Mouse (Mus musculus): ENCODE measurements at regions not wholly inside any gene's neighbourhood (a gene's known extent, or its start where the extent isn't known, plus 50 kb on each side); places are given as distances from the start of the nearest gene placed in this dataset.

DNA sequence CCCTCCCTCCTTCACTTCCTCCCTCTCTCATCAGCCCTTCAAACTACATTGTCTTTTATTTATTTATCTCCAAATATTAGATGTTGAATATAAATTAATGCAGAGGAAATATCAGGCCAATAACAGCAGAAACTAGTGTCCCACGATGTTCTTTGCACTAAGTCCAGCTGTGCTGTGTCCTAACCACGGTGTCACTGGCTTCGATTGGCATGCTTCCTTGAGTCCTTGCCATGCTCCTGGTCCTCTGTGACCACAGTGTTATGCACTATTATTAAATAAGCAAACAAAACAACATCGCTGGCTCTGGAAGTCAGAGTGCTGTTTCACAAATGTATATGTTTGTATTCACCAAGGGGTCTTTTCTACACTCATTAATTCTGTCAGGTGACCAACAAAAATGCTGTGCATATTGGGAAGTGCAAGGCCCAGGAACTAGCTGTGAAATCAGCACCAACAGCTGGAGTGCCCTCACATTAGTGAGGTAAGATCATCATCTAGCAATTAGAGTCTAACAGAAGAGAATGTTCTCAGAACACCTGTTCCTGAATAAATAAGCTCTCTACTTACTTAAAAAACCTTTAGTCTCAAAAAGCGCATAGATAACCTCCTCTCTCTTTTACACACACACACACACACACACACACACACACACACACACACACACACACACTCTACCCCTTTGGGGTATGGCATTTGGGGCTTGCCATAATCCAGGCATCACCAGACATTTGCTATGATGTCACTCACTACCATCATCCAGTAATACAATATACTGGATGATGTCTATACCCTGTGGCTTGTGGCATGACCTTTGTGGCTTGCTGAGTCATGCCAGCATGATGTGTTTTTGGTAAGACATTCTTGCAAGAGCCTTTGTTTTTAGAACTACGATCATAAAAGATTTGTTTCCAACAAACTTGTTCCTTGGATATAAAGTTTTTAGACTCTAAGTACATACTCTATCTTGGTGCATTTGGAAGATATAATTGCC is 81.9 kb upstream of the Rgs2 start:
- peak; percentile 43 for DNase-seq (ENCODE audit: low read depth)

DNA sequence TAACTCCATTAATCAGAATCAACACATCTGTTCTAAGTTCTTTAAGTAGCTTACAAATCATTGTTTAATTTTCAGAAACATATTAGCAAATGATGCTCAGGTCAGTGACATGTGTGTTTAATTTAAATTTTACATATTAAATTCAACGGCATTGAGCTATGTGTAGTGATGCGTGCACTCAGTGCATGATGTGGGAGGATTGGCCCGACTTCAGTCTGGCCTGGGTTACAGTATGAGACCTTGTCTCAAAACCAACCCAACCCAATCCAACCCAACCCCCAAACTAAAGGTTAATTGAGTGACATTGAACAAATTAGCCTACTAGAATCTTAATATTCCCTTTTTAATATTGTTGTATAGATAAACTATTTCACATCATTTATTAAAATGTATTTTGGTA is 75.0 kb upstream of the Rgs2 start:
- DNase-seq (ENCODE audit: low read depth): no peak

DNA sequence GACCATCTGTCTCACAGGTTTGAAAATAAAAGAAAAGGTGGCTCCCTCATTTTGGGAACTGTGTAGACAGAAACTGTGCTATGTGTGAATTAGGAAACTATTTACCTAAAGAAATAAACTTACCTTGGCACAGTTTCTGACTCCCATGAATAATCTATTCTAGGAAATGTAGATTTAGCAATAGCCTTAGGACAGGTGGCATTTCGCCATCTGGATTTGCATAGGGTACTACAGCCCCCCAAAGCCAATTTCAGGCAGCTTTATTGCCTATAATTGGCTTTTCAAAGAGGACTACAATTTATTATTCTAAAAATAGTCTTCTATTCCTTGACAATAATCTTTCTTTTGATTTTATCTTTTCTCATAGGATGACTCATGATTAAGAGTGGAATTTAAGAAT is 74.5 kb upstream of the Rgs2 start:
- no peak for DNase-seq (ENCODE audit: low read depth)

DNA sequence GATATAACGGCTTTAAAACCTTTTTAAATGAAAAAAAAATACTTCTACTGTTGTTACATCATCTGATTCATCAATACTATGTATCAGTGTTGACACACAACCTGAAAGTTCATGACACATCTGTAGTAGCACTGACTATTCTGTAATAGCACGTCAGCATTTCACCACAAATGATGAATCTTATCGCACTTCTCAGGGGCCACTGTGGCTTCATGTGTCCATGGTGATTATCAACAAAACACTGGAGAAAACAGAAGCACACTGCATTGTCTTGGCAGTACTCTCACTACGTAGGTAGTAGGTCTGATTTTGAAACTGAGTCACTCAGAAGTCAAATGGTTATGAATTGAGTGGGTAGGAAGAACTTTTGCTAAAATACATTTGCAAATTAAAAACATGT is 72.0 kb upstream of the Rgs2 start:
- DNase-seq (ENCODE audit: low read depth): peak; percentile 6

DNA sequence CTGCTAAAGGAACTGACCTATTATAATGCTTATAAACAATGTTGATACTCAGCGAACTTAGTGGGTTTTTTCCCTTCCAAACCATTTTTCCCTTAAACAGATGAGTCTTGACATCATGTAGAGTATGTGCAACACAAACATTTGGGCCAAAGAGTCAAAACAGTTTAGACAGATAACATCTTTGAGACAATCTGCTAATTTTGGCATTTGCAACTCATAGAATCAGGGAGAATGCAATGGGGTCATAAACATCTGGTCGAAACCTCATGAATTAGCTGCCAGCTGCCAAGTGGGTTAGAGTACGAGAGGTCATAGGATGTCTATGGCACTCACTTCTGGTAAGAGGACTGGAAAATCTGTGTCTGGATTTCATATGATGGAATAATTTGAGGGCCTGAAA is 57.3 kb upstream of the Rgs2 start:
- DNase-seq (ENCODE audit: low read depth): peak; percentile 8

DNA sequence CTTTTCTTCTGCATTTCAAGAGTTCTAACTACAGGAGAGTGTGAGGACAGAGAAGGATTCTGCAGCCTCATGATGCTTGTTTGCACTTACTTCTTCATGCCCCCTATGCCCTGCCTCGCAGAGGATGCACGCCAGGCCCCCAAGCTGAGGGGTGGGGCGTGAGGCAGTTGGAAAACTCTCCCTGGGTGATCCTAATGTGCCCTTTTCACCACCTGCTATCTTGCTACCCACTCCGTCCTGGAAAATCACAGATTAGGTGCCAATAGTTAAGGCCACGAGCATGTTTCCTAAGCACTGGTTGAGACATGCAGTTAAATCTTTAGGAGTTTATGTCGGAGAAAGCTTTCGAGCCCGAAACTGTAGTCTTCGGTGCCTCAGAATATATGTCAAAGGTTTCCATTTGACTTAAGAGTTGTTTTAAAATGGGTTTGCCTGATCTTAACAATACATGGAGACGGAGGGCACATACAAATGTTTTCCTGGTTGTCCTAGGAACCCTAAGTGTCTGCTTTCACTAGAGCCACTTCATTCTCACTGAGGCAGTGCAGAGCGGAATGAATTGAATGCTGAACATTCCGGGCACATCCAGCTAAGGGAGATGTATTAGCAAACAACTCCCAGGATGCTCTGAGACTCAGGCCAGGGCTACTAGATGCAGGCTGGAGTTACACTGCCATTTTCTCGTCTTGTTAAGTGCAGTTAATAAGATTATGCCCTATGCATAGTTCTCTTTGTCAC is 51.7 kb upstream of the Rgs2 start:
- DNase-seq (ENCODE audit: low read depth): no peak

Data from fibroblast of lung, adult 2 months (primary cell).